Mouse (Mus musculus) liver, embryonic 15.5 days (tissue): ENCODE results near the gene P4ha1. TPM values are rescaled to one million over a fixed set of nuclear protein-coding genes. Genes with fewer than 3 reads are reported as not detected.

Experiments
- ATAC-seq: fragments of 200-750 bp; cut with Nextera tagmentation; 2 replicates; pipeline ENCODE4 v1.8.0; 2017; ENCODE audit warnings: moderate number of reproducible peaks, mild to moderate bottlenecking, moderate library complexity; ENCODE audit not compliant: insufficient read depth
- H3K27ac ChIP-seq: fragments of 300-500 bp; sonication (generic); replicated peaks from 2 replicates; pipeline ENCODE4 v1.5.1; 2015; ENCODE audit warnings: mild to moderate bottlenecking, inconsistent platforms
- H3K27me3 ChIP-seq: fragments of 300-500 bp; sonication (generic); 2 replicates; pipeline ENCODE4 v1.6.1; 2015; ENCODE audit warnings: mild to moderate bottlenecking, inconsistent platforms
- H3K36me3 ChIP-seq: fragments of 300-500 bp; sonication (generic); replicated peaks from 2 replicates; pipeline ENCODE4 v1.6.1; 2015; ENCODE audit warnings: moderate library complexity, mild to moderate bottlenecking, inconsistent platforms
- H3K4me1 ChIP-seq: fragments of 300-500 bp; sonication (generic); replicated peaks from 2 replicates; pipeline ENCODE4 v1.6.1; 2015; ENCODE audit warnings: inconsistent platforms
- H3K4me2 ChIP-seq: fragments of 300-500 bp; sonication (generic); 2 replicates; pipeline ENCODE4 v1.6.1; 2015; ENCODE audit warnings: moderate library complexity, mild to moderate bottlenecking, inconsistent platforms
- H3K4me3 ChIP-seq: fragments of 300-500 bp; sonication (generic); replicated peaks from 2 replicates; pipeline ENCODE4 v1.5.1; 2015; ENCODE audit warnings: mild to moderate bottlenecking, inconsistent platforms
- H3K9ac ChIP-seq: fragments of 300-500 bp; sonication (generic); 2 replicates; pipeline ENCODE4 v1.6.1; 2015; ENCODE audit warnings: moderate library complexity, mild to moderate bottlenecking, inconsistent platforms
- H3K9me3 ChIP-seq: fragments of 300-500 bp; sonication (generic); replicated peaks from 2 replicates; pipeline ENCODE4 v1.6.1; 2016; ENCODE audit warnings: inconsistent platforms
- WGBS: fragments of 180-500 bp; shearing (Covaris S2); methylation state at CpG from one replicate; pipeline ENCODE4 v1.1.7; 2015; ENCODE audit warnings: mixed read lengths; ENCODE audit not compliant: insufficient replicate concordance; 5-methylcytosine and 5-hydroxymethylcytosine counted together
- polyA plus RNA-seq: library from polyadenylated mRNA; unstranded; fragments of >200 nt; fragmentation: Nextera tagmentation; extraction: Ambion mirVana; gene quantifications from 2 replicates; pipeline ENCODE4 v1.2.1, GENCODE M21; 2015

The P4ha1 gene
- polyA plus RNA-seq, 1 experiment from 2014 or later: 13.6 TPM

GRCm38 (mm10) chr10:59408499-59408898 is 85.4 kb downstream of the P4ha1 start:
- no peaks in the 10 kb centered on the region for H3K9me3 ChIP-seq
- H3K4me1 ChIP-seq: no peaks in the 10 kb centered on the region
- H3K9ac ChIP-seq: no peak overlapping the region
- no peak overlapping the region for H3K4me2 ChIP-seq
- no peak overlapping the region for H3K4me3 ChIP-seq
- 35% methylated on average over 6 of the region's 6 CpGs for WGBS
- no peak for ATAC-seq
- no peak overlapping the region for H3K27ac ChIP-seq
- no peaks in the 10 kb centered on the region; the same call in 1 of the 2 replicates for H3K27me3 ChIP-seq
- H3K36me3 ChIP-seq: no peaks in the 10 kb centered on the region

- 65% methylated on average over 12 of the region's 12 CpGs for WGBS
- no peaks in the 10 kb centered on the region for H3K9me3 ChIP-seq
- no peaks in the 10 kb centered on the region; the same call in 1 of the 2 replicates for H3K27me3 ChIP-seq
- H3K36me3 ChIP-seq: no peaks in the 10 kb centered on the region
- no peak overlapping the region for H3K9ac ChIP-seq
- no peak for ATAC-seq
- H3K4me2 ChIP-seq: no peak overlapping the region
- H3K4me1 ChIP-seq: no peaks in the 10 kb centered on the region
- no peak overlapping the region for H3K27ac ChIP-seq
- H3K4me3 ChIP-seq: no peak overlapping the region
These were observed 87.2 kb downstream of the P4ha1 start for GRCm38 (mm10) chr10:59410264-59410663.

DNA sequence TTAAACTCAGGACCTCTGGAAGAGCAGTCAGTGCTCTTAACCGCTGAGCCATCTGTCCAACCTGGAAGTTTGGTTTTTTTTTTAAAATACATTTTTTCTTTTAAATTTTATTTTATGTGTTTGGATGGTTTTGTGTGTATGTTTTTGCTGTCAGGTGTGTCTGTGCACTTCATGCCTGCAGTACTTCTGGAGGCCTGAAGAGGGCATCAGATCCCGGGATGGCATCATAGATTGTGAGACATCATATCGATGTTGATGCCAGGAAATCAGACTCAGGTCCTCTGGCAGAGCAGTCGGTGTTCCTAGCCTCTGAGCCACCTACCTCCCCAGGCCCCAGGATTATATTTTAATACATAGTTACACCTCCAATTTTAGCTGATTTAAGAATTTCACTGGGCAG is 90.6 kb downstream of the P4ha1 start:
- WGBS: 74% methylated on average over 4 of the region's 4 CpGs
- no peaks in the 10 kb centered on the region for H3K27me3 ChIP-seq

GRCm38 (mm10) chr10:59416623-59417022 is 93.5 kb downstream of the P4ha1 start:
- H3K4me2 ChIP-seq: no peak overlapping the region
- ATAC-seq: no peak
- no peak overlapping the region for H3K9ac ChIP-seq
- 63% methylated on average over 3 of the region's 3 CpGs for WGBS
- H3K4me3 ChIP-seq: no peak overlapping the region
- H3K36me3 ChIP-seq: no peaks in the 10 kb centered on the region
- no peak overlapping the region for H3K27ac ChIP-seq
- no peaks in the 10 kb centered on the region for H3K4me1 ChIP-seq
- H3K27me3 ChIP-seq: no peaks in the 10 kb centered on the region
- H3K9me3 ChIP-seq: no peaks in the 10 kb centered on the region

More for the DNA sequence above, 90.6 kb downstream of the P4ha1 start:
- no peak overlapping the region for H3K4me2 ChIP-seq
- H3K4me3 ChIP-seq: no peak overlapping the region
- no peak overlapping the region for H3K9ac ChIP-seq
- no peak for ATAC-seq
- no peaks in the 10 kb centered on the region for H3K9me3 ChIP-seq
- no peaks in the 10 kb centered on the region for H3K4me1 ChIP-seq
- H3K36me3 ChIP-seq: no peaks in the 10 kb centered on the region
- no peak overlapping the region for H3K27ac ChIP-seq

DNA sequence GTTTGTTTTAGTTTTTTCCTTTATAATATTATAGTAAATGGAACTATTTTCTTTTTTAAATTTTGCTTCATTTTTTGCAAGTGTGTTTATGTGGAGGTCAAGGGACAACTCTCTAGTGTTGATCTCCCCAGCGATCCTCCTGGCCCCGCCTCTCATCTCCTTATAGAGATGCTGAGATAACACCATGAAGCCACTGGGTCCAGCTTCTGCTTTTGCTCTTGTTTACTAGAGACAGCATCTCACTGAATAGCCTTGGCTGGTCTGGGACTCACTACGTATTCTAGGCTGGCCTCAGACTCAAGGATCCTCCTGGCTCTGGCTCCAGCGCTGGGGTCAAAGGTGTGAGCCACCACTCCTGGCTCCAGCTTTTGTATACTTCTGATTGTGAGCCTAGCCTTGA is 96.4 kb downstream of the P4ha1 start:
- no peak overlapping the region for H3K27ac ChIP-seq
- H3K4me2 ChIP-seq: no peak overlapping the region
- no peak overlapping the region for H3K4me3 ChIP-seq
- no peak for ATAC-seq
- H3K4me1 ChIP-seq: no peaks in the 10 kb centered on the region
- 44% methylated on average over 4 of the region's 4 CpGs for WGBS
- H3K36me3 ChIP-seq: peaks cover 5% of the 10 kb centered on the region; the same call in 1 of the 2 replicates
- H3K9me3 ChIP-seq: no peaks in the 10 kb centered on the region
- H3K27me3 ChIP-seq: no peaks in the 10 kb centered on the region
- no peak overlapping the region for H3K9ac ChIP-seq

Other genes with a start within 250 kb of the P4ha1 start
- 9.4 and 11.2 TPM in 2 replicates for gene Sept10, start 101.4 kb upstream of the P4ha1 start, polyA plus RNA-seq
- 2.0 and 2.5 TPM in 2 replicates for gene Sowahc, start 101.3 kb upstream of the P4ha1 start, polyA plus RNA-seq
- 11.1 and 12.5 TPM in 2 replicates for gene Gm10273, start 72.3 kb downstream of the P4ha1 start, polyA plus RNA-seq
- gene Pla2g12b, start 80.4 kb downstream of the P4ha1 start, polyA plus RNA-seq: 54.1 and 54.2 TPM in 2 replicates
- 20.0 and 20.8 TPM in 2 replicates for gene Oit3, start 118.5 kb downstream of the P4ha1 start, polyA plus RNA-seq